ENCODE assay signal across 9 mouse cellular contexts in the genomic region with DNA sequence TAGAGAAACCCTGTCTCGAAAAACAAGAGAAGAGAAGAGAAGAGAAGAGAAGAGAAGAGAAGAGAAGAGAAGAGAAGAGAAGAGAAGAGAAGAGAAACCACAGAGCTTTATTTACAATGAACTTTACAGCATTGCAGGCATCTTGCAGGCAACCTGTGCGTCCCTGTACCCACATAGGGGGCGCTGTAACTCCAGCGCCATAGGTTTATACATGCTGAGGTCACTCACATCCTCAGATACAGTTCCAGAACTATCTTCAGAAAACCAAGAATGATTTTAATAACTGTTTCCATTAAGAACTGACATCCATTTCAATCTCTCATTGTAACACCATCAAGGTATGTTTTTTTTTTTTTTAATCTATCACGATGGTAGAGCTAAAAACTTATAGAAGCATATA. TPM values are rescaled to one million over a fixed set of nuclear protein-coding genes. Genes with fewer than 3 reads are reported as not detected.
DNase-seq lines count a peak whose midpoint lies in the region; ATAC-seq and TF ChIP-seq lines count a peak whose summit lies in the region.
"Had no signal": no experiment of that assay in that cellular context is flagged by ENCODE, and none has a peak within 500 bp of the region (broad histone marks: within the 10 kb centered on the region; RNA-seq: fewer than 3 reads in every experiment).

No protein-coding gene starts in this region.

- no peak for TF ChIP-seq EP300 in stomach, postnatal 0 days (optimal IDR thresholded peaks at IDR 0.05)

- no peaks in the 10 kb centered on the region for H3K9me3 ChIP-seq in lung, embryonic 14.5 days (ENCODE audit: low read depth, low read length)
- H3K9me3 ChIP-seq in stomach, postnatal 0 days (ENCODE audit: control insufficient read depth, low read length): no peaks in the 10 kb centered on the region
- peaks cover 6% of the 10 kb centered on the region; the same call in 1 of the 2 replicates for H3K9me3 ChIP-seq in forebrain, embryonic 10.5 days

- no peak for ATAC-seq in lung, embryonic 14.5 days (ENCODE audit: insufficient read depth)
- ATAC-seq in common myeloid progenitor, adult 5-6 weeks (replicated peaks; ENCODE audit: low read depth, poor library complexity, severe bottlenecking): peak; percentile 63
- ATAC-seq in stomach, postnatal 0 days (ENCODE audit: low FRiP score, low TSS enrichment): no peak

- DNase-seq in adrenal gland, adult (ENCODE audit: inconsistent age in 2 of 2, low spot score in 1 of 2): peak; percentile 14 to 55
- DNase-seq in adrenal gland, adult 8-10 months: no peak
- DNase-seq in lung, embryonic 14.5 days: peak; percentile 52
- no peak for DNase-seq in lung, adult 18-20 months
- no peak for DNase-seq in stomach, postnatal 0 days (ENCODE audit: low spot score)
- no peak for DNase-seq in forebrain, embryonic 10.5 days (ENCODE audit: extremely low spot score, low spot score)
- DNase-seq in layer of hippocampus, adult 8-10 months (ENCODE audit: low spot score in 2 of 2): no peak
- DNase-seq: right cerebral cortex, postnatal 14 days had no signal

- no peak overlapping the region for H3K4me2 ChIP-seq in lung, embryonic 14.5 days
- H3K4me2 ChIP-seq in stomach, postnatal 0 days (replicated peaks; ENCODE audit: low read depth): no peak overlapping the region

- H3K36me3 ChIP-seq in lung, embryonic 14.5 days (ENCODE audit: insufficient read depth): peaks cover 18% of the 10 kb centered on the region
- H3K36me3 ChIP-seq in stomach, postnatal 0 days (ENCODE audit: control insufficient read depth, insufficient read depth, low read length): no peaks in the 10 kb centered on the region
- H3K36me3 ChIP-seq in forebrain, embryonic 10.5 days (replicated peaks): peaks cover 37% of the 10 kb centered on the region

- H3K4me3 ChIP-seq in lung, embryonic 14.5 days (ENCODE audit: low read depth, low read length): no peak overlapping the region
- H3K4me3 ChIP-seq in stomach, postnatal 0 days (ENCODE audit: low read depth, low read length): no peak overlapping the region
- H3K4me3 ChIP-seq in forebrain, embryonic 10.5 days: no peak overlapping the region

- H3K27ac ChIP-seq in lung, embryonic 14.5 days (ENCODE audit: low read depth): no peak overlapping the region
- no peak overlapping the region for H3K27ac ChIP-seq in stomach, postnatal 0 days (replicated peaks)
- H3K27ac ChIP-seq in forebrain, embryonic 10.5 days: no peak overlapping the region

- H3K4me1 ChIP-seq in lung, embryonic 14.5 days (ENCODE audit: insufficient read depth): no peaks in the 10 kb centered on the region
- no peaks in the 10 kb centered on the region for H3K4me1 ChIP-seq in stomach, postnatal 0 days (replicated peaks; ENCODE audit: control insufficient read depth, insufficient read depth)
- peaks cover 35% of the 10 kb centered on the region for H3K4me1 ChIP-seq in forebrain, embryonic 10.5 days

- TF ChIP-seq CTCF in lung, embryonic 14.5 days (IDR thresholded peaks at IDR 0.05; ENCODE audit: low read depth): peak; percentile 50
- peak; percentile 58 for TF ChIP-seq CTCF in stomach, postnatal 0 days (IDR thresholded peaks at IDR 0.05; ENCODE audit: low read depth)

- no peaks in the 10 kb centered on the region for H3K27me3 ChIP-seq in lung, embryonic 14.5 days (ENCODE audit: insufficient read depth, low read length)
- H3K27me3 ChIP-seq in stomach, postnatal 0 days (ENCODE audit: control insufficient read depth, insufficient read depth, low read length): no peaks in the 10 kb centered on the region
- H3K27me3 ChIP-seq in forebrain, embryonic 10.5 days (ENCODE audit: poor library complexity, severe bottlenecking): peaks cover 11% of the 10 kb centered on the region

- WGBS in lung, embryonic 14.5 days: 45% methylated on average over 5 of the region's 5 CpGs
- WGBS in stomach, postnatal 0 days: 50% methylated on average over 5 of the region's 5 CpGs
- WGBS in forebrain, embryonic 10.5 days: 56% methylated on average over 5 of the region's 5 CpGs

- H3K9ac ChIP-seq in lung, embryonic 14.5 days: no peak overlapping the region
- H3K9ac ChIP-seq in stomach, postnatal 0 days (ENCODE audit: low read length): no peak overlapping the region

RNA-seq across cellular contexts. Expression of a gene that starts 27.6 kb away (rescaled TPM):
- total RNA-seq in adrenal gland, adult 8-10 months (2022): 1 to 10 TPM; 3.5 to 6.6 (median 5.2) TPM
- polyA plus RNA-seq in lung, embryonic 14.5 days (2014; fragmentation: Nextera tagmentation; extraction: Ambion mirVana): 33.7 and 34.8 TPM in 2 replicates
- total RNA-seq in common myeloid progenitor, adult 5-6 weeks (2017): 16.6 and 20.7 TPM in 2 replicates
- polyA plus RNA-seq in stomach, postnatal 0 days (2015; fragmentation: Nextera tagmentation; extraction: Ambion mirVana): 6.4 TPM in 2 replicates
- 30.6 and 33.1 TPM in 2 replicates for polyA plus RNA-seq in forebrain, embryonic 10.5 days (2016; fragmentation: Nextera tagmentation; extraction: Ambion mirVana)
- 10 to 100 TPM; 12.0 to 15.1 (median 13.7) TPM for total RNA-seq in layer of hippocampus, adult 8-10 months (2022)

RNA-seq across cellular contexts. Expression of a gene that starts 39.2 kb away (rescaled TPM):
- total RNA-seq in adrenal gland, adult 8-10 months (2022): 10 to 100 TPM; 40.4 to 49.6 (median 42.9) TPM
- 16.1 and 17.1 TPM in 2 replicates for polyA plus RNA-seq in lung, embryonic 14.5 days (2014; fragmentation: Nextera tagmentation; extraction: Ambion mirVana)
- 18.1 and 20.7 TPM in 2 replicates for total RNA-seq in common myeloid progenitor, adult 5-6 weeks (2017)
- polyA plus RNA-seq in stomach, postnatal 0 days (2015; fragmentation: Nextera tagmentation; extraction: Ambion mirVana): 14.7 and 16.5 TPM in 2 replicates
- 10.7 and 11.9 TPM in 2 replicates for polyA plus RNA-seq in forebrain, embryonic 10.5 days (2016; fragmentation: Nextera tagmentation; extraction: Ambion mirVana)
- total RNA-seq in layer of hippocampus, adult 8-10 months (2022): 10 to 100 TPM; 36.4 to 40.7 (median 38.9) TPM

Comparison
In these comparisons a context has a peak if more than half of its experiments do, and no peak if none do; other contexts are left out.
1. DNase-seq: peak in adrenal gland, adult (2 of 2) and lung, embryonic 14.5 days (single experiment); none in adrenal gland, adult 8-10 months (single experiment), lung, adult 18-20 months (0 of 2), stomach, postnatal 0 days (single experiment), forebrain, embryonic 10.5 days (single experiment) and layer of hippocampus, adult 8-10 months (0 of 2).